24 mouse cellular contexts compared by ENCODE assay signal in the genomic region with DNA sequence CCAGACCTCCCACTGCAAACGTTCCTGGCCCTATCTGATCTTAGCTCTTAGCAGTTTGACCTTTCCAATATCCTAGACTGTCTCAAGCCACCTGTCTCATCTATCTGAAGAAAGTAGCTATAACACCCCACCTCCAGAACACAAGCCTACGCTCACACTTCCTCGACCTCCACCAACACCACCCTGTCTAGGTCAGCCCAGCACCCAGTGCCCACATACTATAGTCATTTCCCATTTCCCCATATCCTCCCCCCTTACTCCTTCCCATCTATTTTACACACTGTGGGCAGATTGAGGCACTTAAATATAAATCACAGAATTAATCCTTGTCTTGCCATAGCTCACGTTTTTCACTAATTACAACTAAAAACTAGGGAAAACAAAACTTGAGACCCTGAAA.
"Had no signal": no experiment of that assay in that cellular context is flagged by ENCODE, and none has a peak within 500 bp of the region (broad histone marks: within the 10 kb centered on the region; RNA-seq: fewer than 3 reads in every experiment).

No protein-coding gene starts in this region.

- DNase-seq: gastrocnemius, adult 2 months; gastrocnemius, postnatal 10 days; gastrocnemius, postnatal 25 days; heart, adult 2 months; heart, postnatal 14 days; heart, postnatal 36 days; kidney, adult 18-20 months; kidney, adult 8-10 months; kidney, postnatal 14 days; kidney, postnatal 36 days; layer of hippocampus, adult 9-11 months; layer of hippocampus, postnatal 36 days; left cerebral cortex, postnatal 4 days; liver, embryonic 13.5 days had no signal

- H3K4me1 ChIP-seq: heart, embryonic 13.5 days; heart, embryonic 15.5 days; hindbrain, embryonic 13.5 days; hindbrain, embryonic 15.5 days; limb, embryonic 13.5 days; limb, embryonic 15.5 days; liver, embryonic 13.5 days; liver, embryonic 15.5 days had no signal

- H3K27ac ChIP-seq: gastrocnemius, adult 2 months; heart, adult 2 months; heart, embryonic 13.5 days; heart, embryonic 15.5 days; hindbrain, embryonic 13.5 days; hindbrain, embryonic 15.5 days; hindbrain, postnatal 0 days; limb, embryonic 13.5 days; limb, embryonic 15.5 days; liver, embryonic 13.5 days; liver, embryonic 15.5 days had no signal

- H3K4me3 ChIP-seq: gastrocnemius, adult 2 months; heart, adult 2 months; heart, embryonic 13.5 days; heart, embryonic 15.5 days; hindbrain, embryonic 13.5 days; hindbrain, embryonic 15.5 days; limb, embryonic 13.5 days; limb, embryonic 15.5 days; liver, embryonic 13.5 days; liver, embryonic 15.5 days had no signal

- H3K27me3 ChIP-seq: heart, embryonic 13.5 days; heart, embryonic 15.5 days; hindbrain, embryonic 13.5 days; hindbrain, embryonic 15.5 days; limb, embryonic 13.5 days; limb, embryonic 15.5 days; liver, embryonic 13.5 days; liver, embryonic 15.5 days had no signal

- H3K4me2 ChIP-seq: heart, embryonic 11.5 days; heart, embryonic 13.5 days; heart, embryonic 15.5 days; hindbrain, embryonic 13.5 days; hindbrain, embryonic 15.5 days; limb, embryonic 13.5 days; limb, embryonic 15.5 days; liver, embryonic 13.5 days; liver, embryonic 15.5 days had no signal

- H3K9ac ChIP-seq: heart, embryonic 13.5 days; heart, embryonic 15.5 days; hindbrain, embryonic 13.5 days; hindbrain, embryonic 15.5 days; limb, embryonic 13.5 days; limb, embryonic 15.5 days; liver, embryonic 13.5 days; liver, embryonic 15.5 days had no signal

- ATAC-seq: hindbrain, postnatal 0 days; intestine, embryonic 16.5 days had no signal

- H3K36me3 ChIP-seq: heart, embryonic 13.5 days; heart, embryonic 15.5 days; limb, embryonic 13.5 days; limb, embryonic 15.5 days; liver, embryonic 13.5 days; liver, embryonic 15.5 days had no signal

- H3K9me3 ChIP-seq: heart, embryonic 13.5 days; heart, embryonic 15.5 days; hindbrain, embryonic 13.5 days; hindbrain, embryonic 15.5 days; limb, embryonic 13.5 days; limb, embryonic 15.5 days; liver, embryonic 13.5 days; liver, embryonic 15.5 days had no signal
